Mouse (Mus musculus): Measurements from ENCODE around the gene Lhfp. TPM values are rescaled to one million over a fixed set of nuclear protein-coding genes. Genes with fewer than 3 reads are reported as not detected.

The Lhfp gene
- polyA plus RNA-seq, 1 experiment from 2014 or later, result 43.5 TPM

- no peaks in the 10 kb centered on the region for H3K27me3 ChIP-seq (ENCODE audit: low read depth, poor library complexity, severe bottlenecking)
- H3K4me3 ChIP-seq, result no peak overlapping the region
- H3K36me3 ChIP-seq, result no peaks in the 10 kb centered on the region
- DNase-seq (ENCODE audit: low spot score), result no peak
- H3K27ac ChIP-seq (replicated peaks), result no peak overlapping the region
- H3K9me3 ChIP-seq (replicated peaks), result peaks cover 12% of the 10 kb centered on the region
- peaks cover 9% of the 10 kb centered on the region for H3K4me1 ChIP-seq
- 90% methylated on average over 3 of the region's 3 CpGs for WGBS
Measured at GRCm38 (mm10) chr3:53148751-53149150, 107.4 kb downstream of the Lhfp start.

GRCm38 (mm10) chr3:53149625-53150320 lies 108.4 kb downstream of the Lhfp start:
- Histone ChIP-seq H3K36me3 (no peaks in the 10 kb centered on the region), H3K27me3 (ENCODE audit: low read depth, poor library complexity, severe bottlenecking) (no peaks in the 10 kb centered on the region), H3K9me3 (replicated peaks) (peaks cover 12% of the 10 kb centered on the region), H3K4me1 (peaks cover 8% of the 10 kb centered on the region), H3K27ac (replicated peaks) (no peak overlapping the region), H3K4me3 (no peak overlapping the region)
- DNase-seq (ENCODE audit: low spot score), result no peak
- 92% methylated on average over 7 of the region's 7 CpGs for WGBS

- no peak overlapping the region for H3K4me3 ChIP-seq
- WGBS, result 59% methylated on average over 1 of the region's 1 CpGs
- peaks cover 12% of the 10 kb centered on the region for H3K9me3 ChIP-seq (replicated peaks)
- no peaks in the 10 kb centered on the region for H3K36me3 ChIP-seq
- no peaks in the 10 kb centered on the region for H3K4me1 ChIP-seq
- H3K27me3 ChIP-seq (ENCODE audit: low read depth, poor library complexity, severe bottlenecking), result no peaks in the 10 kb centered on the region
- H3K27ac ChIP-seq (replicated peaks), result no peak overlapping the region
- DNase-seq (ENCODE audit: low spot score), result no peak
Measured at GRCm38 (mm10) chr3:53151081-53151480, 109.8 kb downstream of the Lhfp start.

GRCm38 (mm10) chr3:53151607-53152006 lies 110.3 kb downstream of the Lhfp start:
- WGBS, result 77% methylated on average over 1 of the region's 1 CpGs
- no peak for DNase-seq (ENCODE audit: low spot score)
- H3K36me3 ChIP-seq, result no peaks in the 10 kb centered on the region
- no peak overlapping the region for H3K4me3 ChIP-seq
- H3K9me3 ChIP-seq (replicated peaks), result peaks cover 12% of the 10 kb centered on the region
- H3K4me1 ChIP-seq, result no peaks in the 10 kb centered on the region
- peak overlapping the region; percentile 57 for H3K27ac ChIP-seq (replicated peaks)
- H3K27me3 ChIP-seq (ENCODE audit: low read depth, poor library complexity, severe bottlenecking), result no peaks in the 10 kb centered on the region

- Histone ChIP-seq H3K4me3 (no peak overlapping the region), H3K27ac (replicated peaks) (no peak overlapping the region), H3K9me3 (replicated peaks) (no peaks in the 10 kb centered on the region), H3K27me3 (ENCODE audit: low read depth, poor library complexity, severe bottlenecking) (no peaks in the 10 kb centered on the region), H3K4me1 (peaks cover 30% of the 10 kb centered on the region), H3K36me3 (no peaks in the 10 kb centered on the region)
- 82% methylated on average over 3 of the region's 3 CpGs for WGBS
- no peak for DNase-seq (ENCODE audit: low spot score)
Measured at GRCm38 (mm10) chr3:53161963-53162362, 120.6 kb downstream of the Lhfp start.

- H3K27me3 ChIP-seq (ENCODE audit: low read depth, poor library complexity, severe bottlenecking), result no peaks in the 10 kb centered on the region
- DNase-seq (ENCODE audit: low spot score), result no peak
- no peak overlapping the region for H3K4me3 ChIP-seq
- no peaks in the 10 kb centered on the region for H3K9me3 ChIP-seq (replicated peaks)
- no peak overlapping the region for H3K27ac ChIP-seq (replicated peaks)
- H3K36me3 ChIP-seq, result no peaks in the 10 kb centered on the region
- peaks cover 12% of the 10 kb centered on the region for H3K4me1 ChIP-seq
- WGBS, result 91% methylated on average over 10 of the region's 10 CpGs
Measured at GRCm38 (mm10) chr3:53165281-53165680, 124.0 kb downstream of the Lhfp start.

GRCm38 (mm10) chr3:53166001-53166400 lies 124.7 kb downstream of the Lhfp start:
- no peak overlapping the region for H3K4me3 ChIP-seq
- no peaks in the 10 kb centered on the region for H3K9me3 ChIP-seq (replicated peaks)
- no peaks in the 10 kb centered on the region for H3K36me3 ChIP-seq
- H3K27ac ChIP-seq (replicated peaks), result 0 out of 2 replicates have a peak overlapping the region, but pooled peaks have one; percentile 9
- H3K27me3 ChIP-seq (ENCODE audit: low read depth, poor library complexity, severe bottlenecking), result no peaks in the 10 kb centered on the region
- H3K4me1 ChIP-seq, result peaks cover 12% of the 10 kb centered on the region
- DNase-seq (ENCODE audit: low spot score), result peak; percentile 22
- WGBS, result 54% methylated on average over 8 of the region's 8 CpGs

GRCm38 (mm10) chr3:53169486-53169885 lies 128.2 kb downstream of the Lhfp start:
- Histone ChIP-seq H3K9me3 (replicated peaks) (no peaks in the 10 kb centered on the region), H3K27ac (replicated peaks) (no peak overlapping the region), H3K4me3 (no peak overlapping the region), H3K4me1 (peaks cover 22% of the 10 kb centered on the region), H3K27me3 (ENCODE audit: low read depth, poor library complexity, severe bottlenecking) (no peaks in the 10 kb centered on the region), H3K36me3 (no peaks in the 10 kb centered on the region)
- DNase-seq (ENCODE audit: low spot score), result no peak
- WGBS, result 93% methylated on average over 3 of the region's 3 CpGs

- Histone ChIP-seq H3K27ac (replicated peaks) (no peak overlapping the region), H3K4me3 (no peak overlapping the region), H3K27me3 (ENCODE audit: low read depth, poor library complexity, severe bottlenecking) (no peaks in the 10 kb centered on the region), H3K36me3 (no peaks in the 10 kb centered on the region), H3K9me3 (replicated peaks) (peaks cover 3% of the 10 kb centered on the region; the same call in 1 of the 2 replicates), H3K4me1 (peaks cover 10% of the 10 kb centered on the region)
- 77% methylated on average over 10 of the region's 10 CpGs for WGBS
- DNase-seq (ENCODE audit: low spot score), result peak; percentile 17
Measured at GRCm38 (mm10) chr3:53173310-53174063, 132.2 kb downstream of the Lhfp start.

- Histone ChIP-seq H3K4me1 (peaks cover 6% of the 10 kb centered on the region), H3K9me3 (replicated peaks) (peaks cover 3% of the 10 kb centered on the region; the same call in 1 of the 2 replicates), H3K36me3 (no peaks in the 10 kb centered on the region), H3K27ac (replicated peaks) (no peak overlapping the region), H3K4me3 (no peak overlapping the region), H3K27me3 (ENCODE audit: low read depth, poor library complexity, severe bottlenecking) (no peaks in the 10 kb centered on the region)
- 90% methylated on average over 6 of the region's 6 CpGs for WGBS
- DNase-seq (ENCODE audit: low spot score), result no peak
Measured at GRCm38 (mm10) chr3:53179936-53180335, 138.6 kb downstream of the Lhfp start.

GRCm38 (mm10) chr3:53185439-53185838 lies 144.1 kb downstream of the Lhfp start:
- Histone ChIP-seq H3K36me3 (no peaks in the 10 kb centered on the region), H3K9me3 (replicated peaks) (no peaks in the 10 kb centered on the region; the same call in 1 of the 2 replicates), H3K27me3 (ENCODE audit: low read depth, poor library complexity, severe bottlenecking) (no peaks in the 10 kb centered on the region), H3K27ac (replicated peaks) (no peak overlapping the region), H3K4me3 (no peak overlapping the region), H3K4me1 (peaks cover 6% of the 10 kb centered on the region)
- 87% methylated on average over 2 of the region's 2 CpGs for WGBS
- DNase-seq (ENCODE audit: low spot score), result no peak

- no peaks in the 10 kb centered on the region for H3K27me3 ChIP-seq (ENCODE audit: low read depth, poor library complexity, severe bottlenecking)
- no peaks in the 10 kb centered on the region for H3K36me3 ChIP-seq
- no peak for DNase-seq (ENCODE audit: low spot score)
- no peak overlapping the region for H3K27ac ChIP-seq (replicated peaks)
- no peak overlapping the region for H3K4me3 ChIP-seq
- 88% methylated on average over 4 of the region's 4 CpGs for WGBS
- H3K4me1 ChIP-seq, result no peaks in the 10 kb centered on the region
- no peaks in the 10 kb centered on the region for H3K9me3 ChIP-seq (replicated peaks)
Measured at GRCm38 (mm10) chr3:53193441-53193840, 152.1 kb downstream of the Lhfp start.

GRCm38 (mm10) chr3:53195666-53196107 lies 154.4 kb downstream of the Lhfp start:
- no peaks in the 10 kb centered on the region for H3K27me3 ChIP-seq (ENCODE audit: low read depth, poor library complexity, severe bottlenecking)
- H3K4me1 ChIP-seq, result no peaks in the 10 kb centered on the region
- H3K36me3 ChIP-seq, result no peaks in the 10 kb centered on the region
- H3K27ac ChIP-seq (replicated peaks), result no peak overlapping the region
- H3K9me3 ChIP-seq (replicated peaks), result no peaks in the 10 kb centered on the region
- H3K4me3 ChIP-seq, result no peak overlapping the region
- WGBS, result 89% methylated on average over 8 of the region's 8 CpGs
- no peak for DNase-seq (ENCODE audit: low spot score)
